In the genomic region with DNA sequence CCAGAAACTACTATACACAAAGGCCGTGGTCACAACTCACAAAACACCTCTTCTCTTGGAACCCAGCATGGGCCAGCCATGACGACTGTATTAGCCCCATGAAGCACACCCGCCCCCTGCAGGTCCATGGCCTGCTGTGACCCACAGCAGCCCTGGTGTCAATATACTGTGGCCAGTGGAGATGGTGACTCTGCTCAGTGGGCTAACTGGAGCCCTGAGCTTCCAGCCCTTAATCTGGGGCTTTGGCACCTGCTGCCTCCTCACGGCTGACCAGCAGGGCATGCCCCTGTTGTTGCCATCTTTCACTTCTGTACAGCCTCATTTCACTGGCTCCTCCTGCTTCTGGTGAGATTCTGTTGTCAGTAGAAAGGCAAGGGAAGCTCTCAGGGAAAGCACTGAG, we compare ENCODE assay signal across 9 mouse cellular contexts. TPM values are rescaled to one million over a fixed set of nuclear protein-coding genes. Genes with fewer than 3 reads are reported as not detected.
DNase-seq lines count a peak whose midpoint lies in the region; ATAC-seq and TF ChIP-seq lines count a peak whose summit lies in the region.
"Had no signal": no experiment of that assay in that cellular context is flagged by ENCODE, and none has a peak within 500 bp of the region (broad histone marks: within the 10 kb centered on the region; RNA-seq: fewer than 3 reads in every experiment).

No protein-coding gene starts in this region.

- peaks cover 9% of the 10 kb centered on the region; the same call in 1 of the 2 replicates for H3K4me1 ChIP-seq in kidney, adult 2 months (ENCODE audit: control insufficient read depth, insufficient read depth, low read length)
- peaks cover 40% of the 10 kb centered on the region for H3K4me1 ChIP-seq in hindbrain, embryonic 16.5 days (ENCODE audit: control insufficient read depth, insufficient read depth, low read depth, low read length)
- H3K4me1 ChIP-seq in forebrain, embryonic 15.5 days: peaks cover 25% of the 10 kb centered on the region
- H3K4me1 ChIP-seq in forebrain, embryonic 13.5 days: peaks cover 28% of the 10 kb centered on the region

- ATAC-seq in hindbrain, embryonic 16.5 days: no peak
- no peak for ATAC-seq in forebrain, embryonic 15.5 days (replicated peaks)
- ATAC-seq in forebrain, embryonic 13.5 days: no peak

- no peaks in the 10 kb centered on the region for H3K27me3 ChIP-seq in kidney, adult 2 months (replicated peaks; ENCODE audit: control insufficient read depth, insufficient read depth, low read length)
- no peaks in the 10 kb centered on the region for H3K27me3 ChIP-seq in hindbrain, embryonic 16.5 days (replicated peaks; ENCODE audit: control insufficient read depth, insufficient read depth, low read length)
- no peaks in the 10 kb centered on the region for H3K27me3 ChIP-seq in forebrain, embryonic 15.5 days
- H3K27me3 ChIP-seq in forebrain, embryonic 13.5 days: no peaks in the 10 kb centered on the region

- H3K9me3 ChIP-seq in hindbrain, embryonic 16.5 days (ENCODE audit: control insufficient read depth, low read length): no peaks in the 10 kb centered on the region
- H3K9me3 ChIP-seq in forebrain, embryonic 15.5 days: no peaks in the 10 kb centered on the region
- no peaks in the 10 kb centered on the region for H3K9me3 ChIP-seq in forebrain, embryonic 13.5 days (replicated peaks)
- H3K9me3 ChIP-seq: limb, embryonic 12.5 days had no signal

- H3K27ac ChIP-seq in kidney, adult 2 months (ENCODE audit: insufficient read depth, low read depth, low read length): no peak overlapping the region
- 0 out of 2 replicates have a peak overlapping the region, but pooled peaks have one; percentile 4 for H3K27ac ChIP-seq in hindbrain, embryonic 16.5 days (ENCODE audit: low read depth, low read length)
- H3K27ac ChIP-seq in forebrain, embryonic 15.5 days (replicated peaks): no peak overlapping the region
- no peak overlapping the region for H3K27ac ChIP-seq in forebrain, embryonic 13.5 days
- H3K27ac ChIP-seq: limb, embryonic 12.5 days had no signal

- DNase-seq in kidney, adult 2 months: no peak
- DNase-seq in kidney, postnatal 14 days: no peak
- DNase-seq in 416B (ENCODE audit: low read depth): peak; percentile 46
- peak; percentile 50 for DNase-seq in brain, adult 2 months (ENCODE audit: low read depth, low spot score)
- DNase-seq in embryo, embryonic 10 days (ENCODE audit: low spot score): no peak

- no peak overlapping the region; the same call in 1 of the 2 replicates for H3K9ac ChIP-seq in hindbrain, embryonic 16.5 days (ENCODE audit: low read depth, low read length)
- no peak overlapping the region for H3K9ac ChIP-seq in forebrain, embryonic 15.5 days (replicated peaks)
- H3K9ac ChIP-seq in forebrain, embryonic 13.5 days: no peak overlapping the region
- H3K9ac ChIP-seq: limb, embryonic 12.5 days had no signal

- peak overlapping the region; percentile 6; the same call in 1 of the 2 replicates for H3K4me2 ChIP-seq in hindbrain, embryonic 16.5 days (ENCODE audit: low read length)
- no peak overlapping the region for H3K4me2 ChIP-seq in forebrain, embryonic 15.5 days (replicated peaks)
- H3K4me2 ChIP-seq in forebrain, embryonic 13.5 days: no peak overlapping the region
- H3K4me2 ChIP-seq: limb, embryonic 12.5 days had no signal

- TF ChIP-seq CTCF in kidney, adult 2 months (conservative IDR thresholded peaks at IDR 0.05; ENCODE audit: insufficient read depth, insufficient read length, low read depth, low read length): peak; percentile 13; the same call in 1 of the 2 replicates

- WGBS in kidney, adult 2 months: 79% methylated on average over 4 of the region's 4 CpGs
- WGBS in hindbrain, embryonic 16.5 days: 68% methylated on average over 4 of the region's 4 CpGs
- WGBS in forebrain, embryonic 15.5 days: 76% methylated on average over 4 of the region's 4 CpGs
- WGBS in forebrain, embryonic 13.5 days: 82% methylated on average over 4 of the region's 4 CpGs

- TF ChIP-seq POLR2A in kidney, adult 2 months (IDR thresholded peaks at IDR 0.05; ENCODE audit: low read depth, low read length): no peak

- no peaks in the 10 kb centered on the region for H3K36me3 ChIP-seq in kidney, adult 2 months (ENCODE audit: control insufficient read depth, insufficient read depth, low read length)
- H3K36me3 ChIP-seq in hindbrain, embryonic 16.5 days (ENCODE audit: control insufficient read depth, insufficient read depth, low read length): no peaks in the 10 kb centered on the region
- no peaks in the 10 kb centered on the region for H3K36me3 ChIP-seq in forebrain, embryonic 15.5 days
- no peaks in the 10 kb centered on the region for H3K36me3 ChIP-seq in forebrain, embryonic 13.5 days (ENCODE audit: poor library complexity, severe bottlenecking)
- H3K36me3 ChIP-seq: limb, embryonic 12.5 days had no signal

- H3K4me3 ChIP-seq in kidney, adult 2 months (ENCODE audit: insufficient read depth, low read depth, low read length): no peak overlapping the region
- H3K4me3 ChIP-seq in hindbrain, embryonic 16.5 days (ENCODE audit: low read length): no peak overlapping the region
- no peak overlapping the region for H3K4me3 ChIP-seq in forebrain, embryonic 15.5 days
- H3K4me3 ChIP-seq in forebrain, embryonic 13.5 days: no peak overlapping the region
- H3K4me3 ChIP-seq: limb, embryonic 12.5 days had no signal

RNA-seq across cellular contexts. Expression of gene Rasa3, which starts 4.2 kb away (rescaled TPM):
- 9.4 and 10.8 TPM in 2 replicates for polyA plus RNA-seq in kidney, adult 2 months (2012; rRNA removed)
- polyA plus RNA-seq in hindbrain, embryonic 16.5 days (2015; fragmentation: Nextera tagmentation; extraction: Ambion mirVana): 43.5 and 46.3 TPM in 2 replicates
- polyA plus RNA-seq in forebrain, embryonic 15.5 days (2015; fragmentation: Nextera tagmentation; extraction: Ambion mirVana): 22.1 and 23.4 TPM in 2 replicates
- 18.2 and 19.9 TPM in 2 replicates for polyA plus RNA-seq in forebrain, embryonic 13.5 days (2015; fragmentation: Nextera tagmentation; extraction: Ambion mirVana)

RNA-seq across cellular contexts. Expression of gene Cfap97d2, which starts 32.5 kb away (rescaled TPM):
- not detected in 2 replicates for polyA plus RNA-seq in kidney, adult 2 months (2012; rRNA removed)
- 1.0 and 1.9 TPM in 2 replicates for polyA plus RNA-seq in hindbrain, embryonic 16.5 days (2015; fragmentation: Nextera tagmentation; extraction: Ambion mirVana)
- polyA plus RNA-seq in forebrain, embryonic 15.5 days (2015; fragmentation: Nextera tagmentation; extraction: Ambion mirVana): 0.75 and 1.2 TPM in 2 replicates
- polyA plus RNA-seq in forebrain, embryonic 13.5 days (2015; fragmentation: Nextera tagmentation; extraction: Ambion mirVana): 1.4 and 1.8 TPM in 2 replicates

Comparison
In these comparisons a context has a peak if more than half of its experiments do, and no peak if none do; other contexts are left out.
1. DNase-seq: peak in 416B (single experiment) and brain, adult 2 months (single experiment); none in kidney, adult 2 months (single experiment), kidney, postnatal 14 days (single experiment) and embryo, embryonic 10 days (single experiment).